Mouse (Mus musculus): ENCODE measurements at regions not wholly inside any gene's neighbourhood (a gene's known extent, or its start where the extent isn't known, plus 50 kb on each side); places are given as distances from the start of the nearest gene placed in this dataset.
"Not testable (repeated sequence)": the region's sequence is repeated elsewhere in the genome, so short reads cannot be mapped to it uniquely, and the experiment has no call there.

- DNase-seq (ENCODE audit: low read depth), result not testable (repeated sequence)
Observed at GRCm38 (mm10) chr12:92884014-92884413, 1035.1 kb upstream of the Sel1l start.

- not testable (repeated sequence) for DNase-seq (ENCODE audit: low read depth)
Observed at GRCm38 (mm10) chr12:92883091-92883490, 1034.1 kb upstream of the Sel1l start.

GRCm38 (mm10) chr12:92882540-92882939, 1033.6 kb upstream of the Sel1l start:
- DNase-seq (ENCODE audit: low read depth), result not testable (repeated sequence)

GRCm38 (mm10) chr12:92873602-92874001, 1024.6 kb upstream of the Sel1l start:
- DNase-seq (ENCODE audit: low read depth), result no peak

GRCm38 (mm10) chr12:92869336-92869735, 1020.4 kb upstream of the Sel1l start:
- no peak for DNase-seq (ENCODE audit: low read depth)

- no peak for DNase-seq (ENCODE audit: low read depth)
Observed at GRCm38 (mm10) chr12:92823090-92823786, 974.3 kb upstream of the Sel1l start.

GRCm38 (mm10) chr12:92818610-92819009, 969.7 kb upstream of the Sel1l start:
- DNase-seq (ENCODE audit: low read depth), result no peak

GRCm38 (mm10) chr12:92801121-92801520, 952.2 kb upstream of the Sel1l start:
- no peak for DNase-seq (ENCODE audit: low read depth)

GRCm38 (mm10) chr12:92783362-92783761, 934.4 kb upstream of the Sel1l start:
- DNase-seq (ENCODE audit: low read depth), result no peak

- DNase-seq (ENCODE audit: low read depth), result no peak
Observed at GRCm38 (mm10) chr12:92779695-92780292, 930.8 kb upstream of the Sel1l start.

GRCm38 (mm10) chr12:92775668-92776067, 926.7 kb upstream of the Sel1l start:
- no peak for DNase-seq (ENCODE audit: low read depth)

- DNase-seq (ENCODE audit: low read depth), result no peak
Observed at GRCm38 (mm10) chr12:92748576-92748975, 899.6 kb upstream of the Sel1l start.

- no peak for DNase-seq (ENCODE audit: low read depth)
Observed at GRCm38 (mm10) chr12:92740818-92741217, 891.9 kb upstream of the Sel1l start.

- no peak for DNase-seq (ENCODE audit: low read depth)
Observed at GRCm38 (mm10) chr12:92739196-92739595, 890.2 kb upstream of the Sel1l start.

GRCm38 (mm10) chr12:92737623-92738370, 888.8 kb upstream of the Sel1l start:
- no peak for DNase-seq (ENCODE audit: low read depth)

- DNase-seq (ENCODE audit: low read depth), result no peak
Observed at GRCm38 (mm10) chr12:92723022-92723421, 874.1 kb upstream of the Sel1l start.

- DNase-seq (ENCODE audit: low read depth), result no peak
Observed at GRCm38 (mm10) chr12:92713415-92713814, 864.5 kb upstream of the Sel1l start.

- DNase-seq (ENCODE audit: low read depth), result no peak
Observed at GRCm38 (mm10) chr12:92708466-92708865, 859.5 kb upstream of the Sel1l start.

GRCm38 (mm10) chr12:92703731-92704130, 854.8 kb upstream of the Sel1l start:
- no peak for DNase-seq (ENCODE audit: low read depth)

GRCm38 (mm10) chr12:92692956-92693355, 844.0 kb upstream of the Sel1l start:
- no peak for DNase-seq (ENCODE audit: low read depth)

- no peak for DNase-seq (ENCODE audit: low read depth)
Observed at GRCm38 (mm10) chr12:92672396-92672795, 823.4 kb upstream of the Sel1l start.

- no peak for DNase-seq (ENCODE audit: low read depth)
Observed at GRCm38 (mm10) chr12:92646634-92647033, 797.7 kb upstream of the Sel1l start.

GRCm38 (mm10) chr12:92645006-92645624, 796.2 kb upstream of the Sel1l start:
- DNase-seq (ENCODE audit: low read depth), result no peak
